Mouse (Mus musculus) urinary bladder, adult 2 months (tissue): ENCODE data around the gene Car2. TPM values are rescaled to one million over a fixed set of nuclear protein-coding genes. Genes with fewer than 3 reads are reported as not detected.

Experiments
- DNase-seq: peaks from one replicate; pipeline ENCODE4 v3.0.0; 2022; ENCODE audit warnings: low spot score
- polyA plus RNA-seq: library from polyadenylated mRNA; depleted of rRNA; stranded (reverse); fragments of >200 nt; gene quantifications from 2 replicates; pipeline ENCODE4 v1.2.3, GENCODE M21; 2012

The Car2 gene
- polyA plus RNA-seq, 1 experiment, result 21.6 TPM

DNA sequence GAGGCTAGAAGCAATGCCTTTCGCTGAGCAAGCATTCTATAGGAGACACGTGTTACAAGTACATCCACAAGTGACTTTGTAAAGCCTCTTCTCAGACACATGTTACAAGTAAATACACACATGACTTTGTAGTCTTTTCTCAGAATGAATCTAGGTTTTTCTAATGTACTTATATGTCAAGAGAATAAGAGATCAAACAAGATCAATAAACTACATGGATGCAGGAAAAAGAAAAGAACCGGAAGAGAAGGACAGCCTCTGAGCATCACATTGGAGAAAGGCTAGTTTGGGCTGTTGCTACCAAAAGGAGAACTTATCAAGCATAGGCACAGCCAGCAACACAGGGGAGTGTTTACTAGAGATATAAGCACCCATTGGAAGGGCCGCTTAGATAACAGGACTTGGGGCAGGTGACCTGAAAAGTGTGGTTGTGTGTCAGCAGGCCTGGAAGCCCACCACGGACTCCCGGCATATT lies 7.3 kb upstream of the Car2 start:
- DNase-seq, result no peak

DNA sequence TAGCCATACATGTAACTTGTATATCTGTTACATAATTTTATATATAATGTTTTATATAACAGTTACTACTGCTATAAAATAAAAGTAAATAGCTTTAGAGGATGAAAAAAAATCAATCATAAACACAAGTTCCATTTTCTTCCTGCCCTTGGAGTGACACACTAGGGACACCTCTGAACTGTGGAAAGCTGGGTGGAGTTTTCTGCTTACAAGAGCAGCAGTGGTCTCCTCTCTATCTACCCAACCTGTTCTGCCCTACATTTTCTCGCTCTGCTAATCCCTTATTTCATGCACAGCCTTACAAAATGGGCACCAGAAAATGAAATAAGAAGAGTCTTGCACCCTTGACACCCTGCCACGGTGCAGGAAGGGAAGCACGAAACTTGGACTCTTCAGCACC lies 6.8 kb upstream of the Car2 start:
- DNase-seq, result no peak

DNA sequence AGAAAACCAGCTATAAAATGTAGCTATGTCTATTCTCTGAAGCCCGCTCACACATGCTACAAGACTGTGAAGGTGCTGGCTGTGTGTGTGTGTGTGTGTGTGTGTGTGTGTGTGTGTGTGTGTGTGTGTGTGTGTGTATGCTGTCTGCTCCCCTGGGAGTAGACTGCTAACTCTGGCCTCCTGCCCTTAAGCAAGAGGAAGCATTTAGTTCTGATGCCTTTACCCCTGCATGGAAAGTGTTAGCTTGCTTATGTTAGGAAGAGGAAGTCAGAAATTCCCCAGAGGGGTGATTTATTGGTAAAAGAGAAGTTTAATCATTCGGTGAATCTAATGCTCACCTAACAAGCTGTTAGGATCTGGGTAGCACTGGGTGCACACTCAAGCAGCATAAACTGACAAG lies 5.8 kb upstream of the Car2 start:
- no peak for DNase-seq

DNA sequence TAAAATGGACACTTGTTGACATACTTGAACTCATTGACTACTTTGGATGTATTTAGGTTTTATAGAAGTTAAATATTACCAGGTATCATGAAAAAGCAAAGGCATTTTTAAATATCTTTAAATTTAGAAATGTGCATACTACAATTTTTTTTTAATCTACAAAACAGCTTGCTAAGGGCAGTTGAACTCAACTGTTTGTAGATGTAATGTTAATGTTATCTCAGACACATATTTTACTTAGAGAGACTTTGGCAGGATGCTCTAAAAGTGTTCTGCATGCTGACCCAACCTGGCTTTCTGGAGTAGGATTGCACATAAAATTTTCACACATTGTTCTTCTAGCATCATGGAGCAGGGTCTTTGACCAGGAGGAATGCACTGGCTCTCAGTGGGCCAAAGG lies 4.1 kb upstream of the Car2 start:
- DNase-seq, result no peak

DNA sequence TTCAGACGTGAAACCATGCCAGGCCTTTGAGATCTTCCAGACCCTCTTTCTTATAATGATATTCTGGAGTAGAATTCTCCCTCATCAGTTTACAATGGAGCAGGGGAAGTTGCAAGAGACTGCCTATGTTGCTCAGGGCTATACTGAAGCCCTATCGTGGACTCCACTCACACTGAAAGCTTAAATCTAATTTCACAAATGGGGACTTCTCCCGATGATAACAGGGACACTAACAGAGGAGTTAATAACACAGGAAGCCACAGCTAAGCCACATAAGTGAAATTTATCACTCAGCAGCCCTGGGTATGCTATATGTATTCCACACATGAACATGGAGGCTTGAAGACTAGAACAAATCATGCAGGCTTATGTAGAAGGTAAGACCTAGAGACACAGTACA lies 3.3 kb upstream of the Car2 start:
- no peak for DNase-seq

DNA sequence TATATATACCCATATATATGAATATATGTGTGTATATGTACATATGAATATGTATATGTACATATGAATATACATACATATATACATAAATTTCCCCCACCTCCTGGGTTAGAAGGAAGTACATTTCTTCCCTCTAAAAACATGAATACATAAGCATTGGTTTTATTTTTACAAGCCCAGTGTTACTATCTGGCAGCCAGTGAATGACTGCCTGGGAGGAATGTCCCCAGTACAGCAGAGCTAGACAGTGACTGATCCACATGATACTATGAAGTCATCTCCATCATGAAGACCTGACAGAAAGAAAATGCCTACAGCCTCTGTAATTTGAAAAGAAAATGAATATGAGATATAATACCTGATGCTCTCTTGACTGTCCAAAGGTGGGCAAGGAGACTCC lies 1.2 kb upstream of the Car2 start:
- no peak for DNase-seq

DNA sequence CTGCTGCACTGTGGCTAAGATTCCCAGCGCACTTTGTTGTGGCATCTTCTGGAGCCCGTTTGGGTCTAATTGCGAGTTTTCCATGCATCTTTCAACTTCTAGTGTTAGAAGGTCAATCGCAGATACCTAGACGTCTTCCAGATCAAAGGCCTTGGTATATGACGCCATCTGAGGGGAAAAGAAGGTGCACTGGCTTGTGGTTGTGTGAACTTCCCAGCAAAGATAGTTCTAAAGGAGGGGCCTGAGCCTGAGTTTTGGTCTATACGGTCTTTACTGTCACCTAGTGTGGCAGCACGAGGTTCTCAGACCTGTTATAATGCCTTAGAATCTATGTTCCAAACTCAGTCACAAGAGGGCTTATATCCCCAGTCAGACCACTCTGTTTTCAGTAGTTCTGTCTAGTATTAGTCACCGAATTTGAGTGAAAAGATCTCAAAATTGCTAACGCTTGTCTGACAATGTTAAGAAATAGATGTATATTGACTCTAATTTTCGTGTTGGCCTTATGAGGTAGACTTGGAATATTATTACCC lies 1.1 kb downstream of the Car2 start:
- no peak for DNase-seq

DNA sequence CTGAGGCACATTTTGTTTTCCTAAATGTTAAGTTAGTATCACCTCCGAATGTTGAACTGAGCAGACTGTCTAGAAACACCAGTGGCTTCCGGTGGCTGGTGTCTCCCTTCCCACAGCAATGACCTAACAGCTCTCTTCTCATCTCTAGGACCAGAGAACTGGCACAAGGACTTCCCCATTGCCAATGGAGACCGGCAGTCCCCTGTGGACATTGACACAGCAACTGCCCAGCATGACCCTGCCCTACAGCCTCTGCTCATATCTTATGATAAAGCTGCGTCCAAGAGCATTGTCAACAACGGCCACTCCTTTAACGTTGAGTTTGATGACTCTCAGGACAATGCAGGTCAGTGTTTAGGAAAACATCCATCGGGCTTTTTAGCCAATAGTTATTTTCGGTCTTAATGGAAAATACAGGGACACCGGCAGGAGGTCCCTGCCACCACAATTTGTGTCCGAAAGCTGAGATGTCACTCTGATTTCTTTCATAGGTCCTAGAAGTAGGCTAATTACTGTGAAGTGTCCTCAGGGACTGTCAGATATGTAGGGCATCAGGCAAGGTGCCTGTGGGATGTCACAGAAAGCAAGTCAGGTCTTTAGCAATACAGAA lies 1.7 kb downstream of the Car2 start:
- DNase-seq, result no peak

DNA sequence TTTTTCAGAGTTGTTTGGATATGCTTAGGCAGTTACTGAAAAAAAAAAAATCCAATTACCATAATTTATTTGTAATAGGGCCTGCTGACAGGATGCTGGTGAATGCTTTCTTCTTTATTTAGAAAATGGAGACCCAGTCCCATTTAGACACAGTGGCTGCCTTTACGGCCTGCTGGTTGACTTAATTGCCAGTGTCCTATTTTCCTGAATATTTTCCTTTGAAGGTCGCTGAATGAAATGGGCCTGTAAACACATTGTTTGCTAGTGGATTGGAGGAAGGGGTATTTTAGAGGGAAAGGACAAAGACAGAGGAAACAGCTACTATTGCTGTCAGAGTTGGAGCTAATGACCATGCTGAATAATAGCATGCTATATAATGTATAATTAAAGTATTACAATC lies 2.5 kb downstream of the Car2 start:
- no peak for DNase-seq

DNA sequence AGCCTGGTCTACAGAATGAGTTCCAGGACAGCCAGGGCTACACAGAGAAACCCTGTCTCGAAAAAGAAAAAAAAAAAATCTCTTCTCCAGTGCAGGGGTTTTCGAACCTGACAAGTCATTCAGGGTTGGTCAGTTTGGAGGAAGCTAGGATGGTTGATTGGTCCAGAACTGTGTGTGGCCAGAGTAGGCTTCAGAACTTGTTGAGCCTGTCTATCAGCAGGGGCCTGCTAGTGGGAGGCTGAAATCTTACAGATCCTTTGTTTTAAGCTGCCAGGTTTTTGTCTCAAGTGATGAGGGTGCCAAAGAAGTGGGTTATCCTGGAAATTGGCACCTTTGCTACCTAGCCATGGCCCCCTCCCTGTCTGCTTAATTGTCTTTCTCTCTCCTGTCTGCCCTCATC lies 3.0 kb downstream of the Car2 start:
- DNase-seq, result no peak

DNA sequence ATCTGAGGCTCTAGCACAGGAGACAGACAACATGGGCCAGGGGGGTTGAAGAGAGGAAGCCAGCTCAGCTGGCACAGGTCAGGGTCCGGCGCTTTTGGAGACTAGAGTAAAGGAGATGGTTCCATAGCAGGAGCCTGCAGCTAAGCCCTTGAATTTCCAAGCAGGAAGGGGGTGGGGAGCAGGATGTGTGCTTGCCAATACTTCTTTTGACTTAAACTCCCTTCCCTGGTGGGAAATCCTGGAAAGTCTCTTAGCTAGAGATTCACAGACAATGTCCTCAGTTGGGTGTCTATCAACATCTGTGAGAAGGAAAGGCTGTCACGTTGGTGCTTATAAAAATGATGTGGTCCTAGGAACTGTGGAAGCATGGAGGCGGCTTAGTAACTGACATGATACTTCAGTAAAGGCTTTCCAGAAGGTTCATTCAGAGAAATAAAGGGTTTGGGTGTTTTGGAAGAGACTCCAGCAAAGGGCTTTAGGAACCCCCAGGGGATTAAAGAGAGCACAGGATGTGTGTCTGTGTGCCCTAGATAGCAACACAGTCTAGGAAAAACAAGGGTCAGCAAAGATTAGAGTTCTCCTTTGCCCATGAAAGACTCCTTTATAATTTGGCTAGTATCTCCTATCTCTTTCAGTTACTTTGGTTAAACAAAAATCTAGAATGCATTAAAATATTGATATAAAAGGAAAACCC lies 3.8 kb downstream of the Car2 start:
- no peak for DNase-seq

DNA sequence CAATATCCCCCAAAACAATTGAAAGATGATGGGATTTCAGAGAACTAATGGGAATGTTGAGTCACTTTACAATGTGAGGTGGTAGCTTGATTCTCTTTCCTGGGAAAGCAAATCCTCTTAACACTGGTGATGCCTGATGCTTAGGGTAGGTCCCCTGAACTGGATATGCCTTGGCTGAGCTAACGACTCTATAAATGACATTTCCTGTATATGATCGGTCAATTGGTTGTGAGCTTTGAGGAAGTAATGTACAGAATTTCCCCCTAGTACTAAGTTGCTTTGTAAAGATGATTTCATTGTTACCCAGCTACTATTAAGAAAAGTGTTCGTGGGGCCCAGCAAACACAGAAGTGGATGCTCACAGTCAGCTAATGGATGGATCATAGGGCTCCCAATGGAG lies 6.9 kb downstream of the Car2 start:
- no peak for DNase-seq

DNA sequence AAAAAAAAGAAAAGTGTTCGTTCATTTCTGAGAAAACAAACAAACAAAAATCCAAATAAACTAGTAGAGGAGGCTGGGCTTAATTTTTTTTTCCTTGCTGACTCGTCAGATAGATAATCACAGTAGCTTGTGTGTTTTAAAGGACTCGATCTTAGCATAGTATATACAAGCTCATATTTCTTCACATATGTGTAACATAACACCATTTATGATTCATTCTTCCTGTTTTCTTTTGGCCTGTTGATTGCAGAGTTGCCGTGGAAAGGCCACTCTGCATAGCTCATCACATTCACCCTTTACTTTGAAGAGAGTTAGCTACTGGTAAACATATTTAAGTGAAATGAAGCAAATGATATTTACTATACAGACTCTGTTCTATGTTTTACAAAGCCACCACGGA lies 7.6 kb downstream of the Car2 start:
- no peak for DNase-seq

DNA sequence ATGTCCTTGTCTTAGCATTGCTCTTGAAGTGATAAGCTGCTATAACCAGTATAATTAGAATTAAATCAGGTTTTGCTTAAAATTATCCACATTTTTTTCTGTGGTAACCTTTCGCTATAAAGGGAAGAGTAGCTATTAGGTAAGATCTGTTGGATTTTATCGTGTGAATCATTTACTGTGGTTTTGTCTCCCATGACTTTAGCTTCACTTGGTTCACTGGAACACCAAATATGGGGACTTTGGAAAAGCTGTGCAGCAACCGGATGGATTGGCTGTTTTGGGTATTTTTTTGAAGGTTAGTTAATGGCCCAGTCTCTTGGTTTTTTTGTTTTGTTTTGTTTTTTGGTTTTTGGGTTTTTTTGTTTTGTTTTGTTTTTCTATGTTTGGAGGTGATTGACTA lies 9.3 kb downstream of the Car2 start:
- DNase-seq, result no peak

DNA sequence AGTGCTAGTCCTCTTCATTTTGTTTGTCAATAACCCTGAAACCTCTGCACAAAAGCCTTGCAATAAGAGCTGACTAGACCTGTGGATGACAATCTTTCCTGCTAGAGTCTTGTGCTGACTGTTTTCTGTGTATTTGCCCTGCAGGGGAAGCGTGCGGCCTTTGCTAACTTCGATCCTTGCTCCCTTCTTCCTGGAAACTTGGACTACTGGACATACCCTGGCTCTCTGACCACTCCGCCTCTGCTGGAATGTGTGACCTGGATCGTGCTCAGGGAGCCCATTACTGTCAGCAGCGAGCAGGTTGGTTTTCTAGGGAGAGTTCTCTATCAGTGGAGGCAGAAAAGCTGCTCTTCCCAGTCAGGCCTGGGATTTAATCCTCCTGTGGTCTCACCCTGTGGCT lies 11.7 kb downstream of the Car2 start:
- DNase-seq, result no peak

DNA sequence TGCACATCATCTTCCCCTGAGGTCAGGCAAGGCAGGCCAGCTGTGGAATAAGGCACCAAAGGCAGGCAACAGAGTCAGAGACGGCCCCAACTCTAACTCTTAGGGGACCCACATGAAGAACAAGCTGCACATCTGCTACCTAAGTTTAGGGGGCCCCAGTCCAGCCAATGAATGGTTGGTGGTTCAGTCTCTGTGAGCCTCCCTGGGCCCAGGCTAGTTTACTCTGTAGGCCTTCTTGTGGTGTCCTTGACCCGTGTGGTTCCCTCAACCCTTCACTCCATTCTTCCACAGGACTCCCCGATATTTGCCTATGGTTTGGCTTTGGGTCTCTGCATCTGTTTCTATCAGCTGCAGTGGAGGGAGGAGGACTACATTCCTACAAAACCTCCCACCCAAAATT lies 17.3 kb downstream of the Car2 start:
- DNase-seq, result no peak

DNA sequence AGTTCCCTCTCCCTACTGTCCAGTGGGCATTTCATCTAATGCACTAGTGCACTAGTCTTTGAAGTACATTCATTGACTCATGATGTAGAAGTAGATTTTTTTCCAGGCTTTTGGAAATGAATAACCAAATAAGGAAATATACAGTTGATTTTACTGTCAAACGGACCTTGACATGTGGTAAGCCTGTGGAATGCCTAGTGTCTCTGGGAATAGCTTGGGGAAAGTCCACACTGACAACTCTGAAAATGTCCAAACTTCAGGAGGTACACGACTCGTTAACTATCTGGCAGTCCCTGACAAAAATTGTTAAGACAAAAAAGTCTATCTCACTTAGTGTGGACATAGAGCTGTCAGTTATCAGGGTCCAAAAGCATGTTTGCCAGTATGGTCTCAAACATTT lies 18.1 kb downstream of the Car2 start:
- no peak for DNase-seq

DNA sequence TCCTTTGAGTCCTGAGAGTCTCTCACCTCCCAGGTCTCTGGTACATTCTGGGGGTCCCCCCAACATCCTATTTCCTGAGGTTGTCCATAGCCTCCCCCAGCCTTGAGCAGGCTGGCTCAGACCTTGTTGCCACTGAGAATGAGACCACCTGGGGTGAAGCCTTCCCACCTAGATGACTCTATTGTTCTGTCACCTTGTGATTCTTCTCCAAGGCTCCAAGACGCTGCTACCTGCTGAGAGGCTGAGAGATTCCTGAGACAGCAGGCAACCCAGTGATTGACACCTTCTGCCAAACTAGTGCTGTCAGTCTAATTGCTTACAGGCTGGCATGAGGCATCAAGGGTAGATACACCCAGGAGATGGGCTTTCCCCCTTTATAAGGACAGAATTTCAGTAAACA lies 21.2 kb downstream of the Car2 start:
- DNase-seq, result no peak

DNA sequence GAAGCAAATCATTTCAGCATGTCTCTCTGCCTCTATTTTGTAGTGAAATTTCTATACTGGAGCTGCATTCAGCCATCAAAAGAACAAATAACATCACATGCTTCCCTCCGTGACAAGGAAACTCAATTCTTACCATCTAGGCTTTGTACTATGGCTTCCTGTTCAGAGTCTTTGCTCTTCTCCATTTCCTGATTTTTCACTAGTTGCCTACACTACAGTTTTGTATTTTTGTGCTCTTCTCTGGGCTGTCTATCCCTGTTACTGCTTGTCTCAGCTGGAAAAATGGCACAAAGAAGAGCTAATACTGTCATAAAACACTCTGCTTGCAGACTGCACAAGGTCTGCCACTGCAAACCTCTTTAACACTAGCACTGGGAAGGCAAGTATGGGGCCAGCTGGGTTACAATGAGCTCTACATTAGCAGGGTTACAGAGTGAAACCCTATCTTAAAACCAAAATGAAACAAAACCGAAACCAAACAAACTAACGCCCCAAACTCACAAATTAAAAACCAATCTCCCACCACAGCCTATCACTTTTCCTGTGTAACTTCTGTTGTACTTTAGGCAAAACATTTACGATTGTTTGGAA lies 26.0 kb downstream of the Car2 start:
- DNase-seq, result no peak

DNA sequence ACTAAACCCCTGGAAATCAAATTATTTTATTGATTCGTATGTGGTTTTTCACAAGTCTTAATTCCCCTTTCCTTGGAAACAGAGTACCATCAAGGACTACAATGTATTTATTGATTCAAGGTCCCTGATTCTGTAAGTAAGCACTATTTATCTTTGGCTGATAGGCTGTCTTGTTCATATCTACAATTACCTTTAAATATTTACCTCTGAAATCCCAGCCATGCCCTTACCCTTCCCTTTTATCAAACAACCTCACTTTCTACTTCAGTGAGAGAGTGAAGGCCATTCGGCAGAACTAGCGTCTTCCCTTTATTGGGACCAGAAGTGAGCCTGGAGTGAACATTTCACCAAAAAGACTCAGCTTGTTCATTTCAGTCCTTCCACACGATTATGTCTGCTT lies 27.7 kb downstream of the Car2 start:
- no peak for DNase-seq

DNA sequence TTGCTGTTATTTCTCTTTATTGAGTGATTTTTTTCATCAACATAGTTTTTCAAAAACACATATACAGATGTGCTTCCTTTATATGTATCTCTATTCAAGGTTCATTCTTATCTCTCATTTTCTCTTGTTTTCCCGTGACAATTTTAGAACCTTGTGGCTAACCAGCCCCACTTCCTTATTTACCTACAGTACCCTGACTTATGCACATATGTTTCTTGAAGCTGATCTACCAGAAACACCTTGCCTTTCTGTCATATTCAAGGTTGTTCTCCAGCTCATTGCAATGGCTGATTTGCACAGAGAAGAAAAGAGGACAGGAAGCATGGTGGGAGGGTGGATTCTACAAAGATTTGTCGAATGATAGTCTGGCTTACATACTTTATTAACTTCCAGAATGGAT lies 29.3 kb downstream of the Car2 start:
- no peak for DNase-seq

DNA sequence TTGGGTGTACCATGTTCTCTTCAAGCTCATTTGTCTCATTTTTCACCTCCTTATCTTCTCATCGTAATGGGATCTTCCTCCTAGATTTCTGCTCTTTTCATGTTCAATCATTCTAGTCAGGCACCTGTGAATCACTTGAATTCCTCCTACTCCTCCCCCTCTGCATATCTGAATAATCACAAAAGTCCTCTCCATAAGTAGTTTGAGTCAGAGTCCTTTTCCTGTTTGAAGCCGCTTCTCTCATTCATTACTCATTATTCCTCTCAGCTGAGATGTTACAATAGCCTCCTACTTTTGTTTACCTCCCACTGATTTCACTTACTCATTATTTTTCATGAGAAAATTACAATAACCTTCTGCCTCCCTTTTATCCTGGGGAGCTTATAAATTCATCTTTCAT lies 31.2 kb downstream of the Car2 start:
- DNase-seq, result no peak

DNA sequence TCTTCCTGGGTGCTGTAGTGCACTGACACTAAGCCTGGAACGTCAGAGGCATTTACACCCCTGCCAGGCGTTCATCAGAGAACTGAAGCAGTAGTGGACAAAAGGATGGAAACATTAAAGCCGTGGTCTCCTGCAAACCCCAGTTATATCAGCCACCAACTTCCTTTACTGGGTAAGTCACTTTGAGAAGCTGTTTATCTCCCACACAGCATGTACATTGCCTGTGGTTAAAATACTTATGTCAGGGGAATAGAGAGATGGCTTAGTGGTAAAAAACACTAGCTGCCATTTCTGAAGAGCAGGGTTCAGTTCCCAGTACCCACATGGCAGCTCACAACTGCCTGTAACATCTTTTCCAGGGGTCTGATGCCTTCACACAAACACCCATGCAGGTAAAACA lies 58.6 kb downstream of the Car2 start:
- DNase-seq, result no peak
